Mouse (Mus musculus): Measurements from ENCODE around the gene Ube2v1. TPM values are rescaled to one million over a fixed set of nuclear protein-coding genes. Genes with fewer than 3 reads are reported as not detected.
A peak's percentile ranks its signal among the peaks of the same experiment; 100 is the strongest.

Gene Ube2v1
- polyA plus RNA-seq, 1 experiment from 2014 or later, result 304 TPM

- under 1% methylated on average over 31 of the region's 31 CpGs for WGBS
- Histone ChIP-seq H3K4me3 (ENCODE audit: low read depth, low read length) (peak overlapping the region; percentile 99), H3K27ac (ENCODE audit: low read depth, low read length) (peak overlapping the region; percentile 97), H3K9ac (ENCODE audit: low read depth, low read length) (peak overlapping the region; percentile 97), H3K27me3 (replicated peaks; ENCODE audit: control insufficient read depth, insufficient read depth, low read length) (no peaks in the 10 kb centered on the region), H3K9me3 (ENCODE audit: control insufficient read depth, low read length) (no peaks in the 10 kb centered on the region), H3K4me2 (peak overlapping the region; percentile 98), H3K36me3 (ENCODE audit: control insufficient read depth, insufficient read depth, low read length) (peaks cover 12% of the 10 kb centered on the region), H3K4me1 (replicated peaks; ENCODE audit: control insufficient read depth, insufficient read depth, low read length) (peaks cover 61% of the 10 kb centered on the region)
- no peak for ATAC-seq (replicated peaks; ENCODE audit: low FRiP score)
- no peak for DNase-seq (ENCODE audit: low spot score)
Observed at GRCm38 (mm10) chr2:167631181-167631590, 709 bp downstream of the Ube2v1 start.

- H3K4me1 ChIP-seq (replicated peaks; ENCODE audit: control insufficient read depth, insufficient read depth, low read length), result peaks cover 64% of the 10 kb centered on the region
- H3K9ac ChIP-seq (ENCODE audit: low read depth, low read length), result peak overlapping the region; percentile 97
- no peak for DNase-seq (ENCODE audit: low spot score)
- H3K4me3 ChIP-seq (ENCODE audit: low read depth, low read length), result peak overlapping the region; percentile 99
- no peak for ATAC-seq (replicated peaks; ENCODE audit: low FRiP score)
- peaks cover 12% of the 10 kb centered on the region for H3K36me3 ChIP-seq (ENCODE audit: control insufficient read depth, insufficient read depth, low read length)
- 58% methylated on average over 5 of the region's 5 CpGs for WGBS
- peak overlapping the region; percentile 98 for H3K4me2 ChIP-seq
- peak overlapping the region; percentile 97 for H3K27ac ChIP-seq (ENCODE audit: low read depth, low read length)
- H3K9me3 ChIP-seq (ENCODE audit: control insufficient read depth, low read length), result no peaks in the 10 kb centered on the region
- no peaks in the 10 kb centered on the region for H3K27me3 ChIP-seq (replicated peaks; ENCODE audit: control insufficient read depth, insufficient read depth, low read length)
Observed at GRCm38 (mm10) chr2:167630421-167630820, 1.5 kb downstream of the Ube2v1 start.

GRCm38 (mm10) chr2:167629665-167630209, 2.2 kb downstream of the Ube2v1 start:
- Histone ChIP-seq H3K4me3 (ENCODE audit: low read depth, low read length) (peak overlapping the region; percentile 99), H3K4me1 (replicated peaks; ENCODE audit: control insufficient read depth, insufficient read depth, low read length) (peaks cover 64% of the 10 kb centered on the region), H3K4me2 (peak overlapping the region; percentile 98), H3K27ac (ENCODE audit: low read depth, low read length) (peak overlapping the region; percentile 97), H3K9me3 (ENCODE audit: control insufficient read depth, low read length) (no peaks in the 10 kb centered on the region), H3K9ac (ENCODE audit: low read depth, low read length) (peak overlapping the region; percentile 97), H3K36me3 (ENCODE audit: control insufficient read depth, insufficient read depth, low read length) (peaks cover 12% of the 10 kb centered on the region), H3K27me3 (replicated peaks; ENCODE audit: control insufficient read depth, insufficient read depth, low read length) (no peaks in the 10 kb centered on the region)
- WGBS, result 73% methylated on average over 11 of the region's 11 CpGs
- DNase-seq (ENCODE audit: low spot score), result no peak
- ATAC-seq (replicated peaks; ENCODE audit: low FRiP score), result no peak

DNA sequence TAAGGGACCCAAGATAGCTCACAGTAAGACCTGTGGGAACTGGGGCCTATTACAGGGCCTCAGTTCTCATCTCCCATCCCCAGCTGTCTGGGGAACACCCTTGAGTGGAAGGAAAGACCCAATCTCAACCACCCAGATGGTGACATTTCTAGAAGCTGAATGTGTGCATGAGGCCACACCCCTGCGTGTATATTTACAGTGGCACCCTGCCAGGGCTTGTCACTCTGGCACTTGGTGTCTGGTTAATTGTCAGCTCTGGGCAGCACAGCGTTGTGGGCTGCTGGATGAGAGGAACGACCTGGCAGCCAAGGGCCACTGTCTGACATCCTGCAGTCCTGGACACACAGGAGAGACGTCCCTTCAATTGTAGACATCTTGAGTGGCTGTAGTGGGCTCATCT, 3.0 kb downstream of the Ube2v1 start:
- WGBS, result 49% methylated on average over 4 of the region's 4 CpGs
- Histone ChIP-seq H3K9me3 (ENCODE audit: control insufficient read depth, low read length) (no peaks in the 10 kb centered on the region), H3K9ac (ENCODE audit: low read depth, low read length) (peak overlapping the region; percentile 97), H3K4me2 (peak overlapping the region; percentile 98), H3K27ac (ENCODE audit: low read depth, low read length) (peak overlapping the region; percentile 97), H3K4me1 (replicated peaks; ENCODE audit: control insufficient read depth, insufficient read depth, low read length) (peaks cover 61% of the 10 kb centered on the region), H3K27me3 (replicated peaks; ENCODE audit: control insufficient read depth, insufficient read depth, low read length) (no peaks in the 10 kb centered on the region), H3K36me3 (ENCODE audit: control insufficient read depth, insufficient read depth, low read length) (peaks cover 12% of the 10 kb centered on the region), H3K4me3 (ENCODE audit: low read depth, low read length) (peak overlapping the region; percentile 99)
- DNase-seq (ENCODE audit: low spot score), result no peak
- ATAC-seq (replicated peaks; ENCODE audit: low FRiP score), result peak; percentile 86

DNA sequence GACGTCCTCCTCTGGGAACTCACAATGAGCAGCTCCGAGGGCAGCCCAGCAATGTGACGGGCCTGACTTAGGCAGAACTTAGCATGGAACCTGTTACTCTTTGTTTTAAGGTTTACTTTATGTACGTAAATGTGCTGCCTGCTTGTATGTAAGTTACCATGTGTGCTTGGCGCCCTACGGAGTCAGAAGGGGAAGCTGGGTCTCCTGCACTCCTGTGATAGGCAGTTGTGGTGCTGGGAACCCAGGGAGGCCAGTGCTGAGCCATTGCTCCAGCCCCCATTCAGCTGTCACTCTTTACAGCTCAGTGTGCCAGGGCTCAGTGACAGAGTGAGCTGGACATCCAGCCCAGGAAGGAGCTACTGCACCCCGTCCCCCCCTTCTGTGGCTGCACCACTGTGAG, 4.9 kb downstream of the Ube2v1 start:
- DNase-seq (ENCODE audit: low spot score) (no peak), ATAC-seq (replicated peaks; ENCODE audit: low FRiP score) (no peak)
- H3K27me3 ChIP-seq (replicated peaks; ENCODE audit: control insufficient read depth, insufficient read depth, low read length), result no peaks in the 10 kb centered on the region
- peaks cover 52% of the 10 kb centered on the region for H3K4me1 ChIP-seq (replicated peaks; ENCODE audit: control insufficient read depth, insufficient read depth, low read length)
- H3K36me3 ChIP-seq (ENCODE audit: control insufficient read depth, insufficient read depth, low read length), result peaks cover 12% of the 10 kb centered on the region
- H3K27ac ChIP-seq (ENCODE audit: low read depth, low read length), result peak overlapping the region; percentile 97; the same call in 1 of the 2 replicates
- no peaks in the 10 kb centered on the region for H3K9me3 ChIP-seq (ENCODE audit: control insufficient read depth, low read length)
- H3K4me2 ChIP-seq, result peak overlapping the region; percentile 34
- H3K9ac ChIP-seq (ENCODE audit: low read depth, low read length), result peak overlapping the region; percentile 52
- H3K4me3 ChIP-seq (ENCODE audit: low read depth, low read length), result no peak overlapping the region
- WGBS, result 79% methylated on average over 7 of the region's 7 CpGs

- H3K27ac ChIP-seq (ENCODE audit: low read depth, low read length), result no peak overlapping the region
- peaks cover 54% of the 10 kb centered on the region for H3K4me1 ChIP-seq (replicated peaks; ENCODE audit: control insufficient read depth, insufficient read depth, low read length)
- no peak overlapping the region for H3K4me3 ChIP-seq (ENCODE audit: low read depth, low read length)
- peaks cover 12% of the 10 kb centered on the region for H3K36me3 ChIP-seq (ENCODE audit: control insufficient read depth, insufficient read depth, low read length)
- no peaks in the 10 kb centered on the region for H3K9me3 ChIP-seq (ENCODE audit: control insufficient read depth, low read length)
- WGBS, result 61% methylated on average over 2 of the region's 2 CpGs
- ATAC-seq (replicated peaks; ENCODE audit: low FRiP score) (no peak), DNase-seq (ENCODE audit: low spot score) (no peak)
- no peak overlapping the region for H3K9ac ChIP-seq (ENCODE audit: low read depth, low read length)
- H3K4me2 ChIP-seq, result no peak overlapping the region
- H3K27me3 ChIP-seq (replicated peaks; ENCODE audit: control insufficient read depth, insufficient read depth, low read length), result no peaks in the 10 kb centered on the region
Observed at GRCm38 (mm10) chr2:167625670-167626069, 6.2 kb downstream of the Ube2v1 start.

GRCm38 (mm10) chr2:167624368-167625075, 7.4 kb downstream of the Ube2v1 start:
- Histone ChIP-seq H3K36me3 (ENCODE audit: control insufficient read depth, insufficient read depth, low read length) (peaks cover 16% of the 10 kb centered on the region), H3K4me3 (ENCODE audit: low read depth, low read length) (no peak overlapping the region), H3K9ac (ENCODE audit: low read depth, low read length) (no peak overlapping the region), H3K9me3 (ENCODE audit: control insufficient read depth, low read length) (no peaks in the 10 kb centered on the region), H3K4me2 (no peak overlapping the region), H3K4me1 (replicated peaks; ENCODE audit: control insufficient read depth, insufficient read depth, low read length) (peaks cover 43% of the 10 kb centered on the region), H3K27ac (ENCODE audit: low read depth, low read length) (no peak overlapping the region), H3K27me3 (replicated peaks; ENCODE audit: control insufficient read depth, insufficient read depth, low read length) (no peaks in the 10 kb centered on the region)
- no peak for DNase-seq (ENCODE audit: low spot score)
- WGBS, result 88% methylated on average over 5 of the region's 6 CpGs
- ATAC-seq (replicated peaks; ENCODE audit: low FRiP score), result no peak

- peaks cover 27% of the 10 kb centered on the region for H3K4me1 ChIP-seq (replicated peaks; ENCODE audit: control insufficient read depth, insufficient read depth, low read length)
- WGBS, result 66% methylated on average over 5 of the region's 5 CpGs
- H3K9me3 ChIP-seq (ENCODE audit: control insufficient read depth, low read length), result no peaks in the 10 kb centered on the region
- H3K4me3 ChIP-seq (ENCODE audit: low read depth, low read length), result no peak overlapping the region
- no peak overlapping the region for H3K9ac ChIP-seq (ENCODE audit: low read depth, low read length)
- no peaks in the 10 kb centered on the region for H3K27me3 ChIP-seq (replicated peaks; ENCODE audit: control insufficient read depth, insufficient read depth, low read length)
- H3K27ac ChIP-seq (ENCODE audit: low read depth, low read length), result no peak overlapping the region
- peaks cover 12% of the 10 kb centered on the region for H3K36me3 ChIP-seq (ENCODE audit: control insufficient read depth, insufficient read depth, low read length)
- DNase-seq (ENCODE audit: low spot score) (no peak), ATAC-seq (replicated peaks; ENCODE audit: low FRiP score) (no peak)
- no peak overlapping the region; the same call in 1 of the 2 replicates for H3K4me2 ChIP-seq
Observed at GRCm38 (mm10) chr2:167622965-167623364, 8.9 kb downstream of the Ube2v1 start.

DNA sequence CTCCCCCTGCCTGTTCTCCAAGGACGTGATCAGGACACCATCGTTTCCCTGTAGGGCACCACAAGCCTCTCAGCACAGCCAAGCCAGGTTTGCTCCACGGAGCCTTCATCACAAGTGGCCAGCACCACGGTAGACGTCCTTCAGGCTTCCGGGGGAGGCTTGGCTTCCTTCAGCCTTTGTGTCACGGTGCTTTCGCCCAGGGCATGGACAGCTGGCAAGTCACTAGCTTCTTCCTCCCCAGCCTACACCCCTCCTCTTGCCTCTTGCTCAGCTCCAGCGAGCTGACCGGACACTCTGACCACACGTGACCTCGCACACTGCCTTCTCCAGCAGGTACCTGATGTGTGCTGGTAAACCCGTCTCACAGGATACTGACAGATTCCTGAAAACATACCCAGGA, 9.5 kb downstream of the Ube2v1 start:
- Histone ChIP-seq H3K36me3 (ENCODE audit: control insufficient read depth, insufficient read depth, low read length) (peaks cover 12% of the 10 kb centered on the region), H3K27me3 (replicated peaks; ENCODE audit: control insufficient read depth, insufficient read depth, low read length) (no peaks in the 10 kb centered on the region), H3K4me3 (ENCODE audit: low read depth, low read length) (no peak overlapping the region), H3K4me2 (no peak overlapping the region), H3K27ac (ENCODE audit: low read depth, low read length) (no peak overlapping the region), H3K9ac (ENCODE audit: low read depth, low read length) (0 out of 2 replicates have a peak overlapping the region, but pooled peaks have one; percentile 31), H3K9me3 (ENCODE audit: control insufficient read depth, low read length) (no peaks in the 10 kb centered on the region), H3K4me1 (replicated peaks; ENCODE audit: control insufficient read depth, insufficient read depth, low read length) (peaks cover 21% of the 10 kb centered on the region)
- ATAC-seq (replicated peaks; ENCODE audit: low FRiP score) (no peak), DNase-seq (ENCODE audit: low spot score) (no peak)
- WGBS, result 85% methylated on average over 13 of the region's 13 CpGs
